9 mouse cellular contexts compared by ENCODE assay signal in genomic region chr14:116924266-116924665, GRCm38 (mm10). TPM values are rescaled to one million over a fixed set of nuclear protein-coding genes. Genes with fewer than 3 reads are reported as not detected.
DNase-seq lines count a peak whose midpoint lies in the region; ATAC-seq lines count a peak whose summit lies in the region.
"Had no signal": no experiment of that assay in that cellular context is flagged by ENCODE, and none has a peak within 500 bp of the region (broad histone marks: within the 10 kb centered on the region; RNA-seq: fewer than 3 reads in every experiment).

No protein-coding gene starts in this region.

- H3K9me3 ChIP-seq in heart, embryonic 11.5 days (replicated peaks; ENCODE audit: control insufficient read depth, low read length), result no peaks in the 10 kb centered on the region
- H3K9me3 ChIP-seq in forebrain, embryonic 14.5 days (replicated peaks; ENCODE audit: control insufficient read depth, low read length), result no peaks in the 10 kb centered on the region
- no peaks in the 10 kb centered on the region for H3K9me3 ChIP-seq in limb, embryonic 13.5 days
- H3K9me3 ChIP-seq: liver, embryonic 13.5 days had no signal

- H3K4me2 ChIP-seq in heart, embryonic 11.5 days, result peak overlapping the region; percentile 99; the same call in 1 of the 2 replicates
- peak overlapping the region; percentile 87 for H3K4me2 ChIP-seq in forebrain, embryonic 14.5 days (ENCODE audit: low read length)
- H3K4me2 ChIP-seq in limb, embryonic 13.5 days (replicated peaks), result peak overlapping the region; percentile 72
- H3K4me2 ChIP-seq: liver, embryonic 13.5 days had no signal

- no peaks in the 10 kb centered on the region for H3K4me1 ChIP-seq in heart, embryonic 11.5 days (ENCODE audit: control insufficient read depth, insufficient read depth, low read length)
- H3K4me1 ChIP-seq in forebrain, embryonic 14.5 days (ENCODE audit: control insufficient read depth, insufficient read depth, low read length), result peaks cover 19% of the 10 kb centered on the region
- peaks cover 23% of the 10 kb centered on the region for H3K4me1 ChIP-seq in limb, embryonic 13.5 days
- H3K4me1 ChIP-seq: liver, embryonic 13.5 days had no signal

- H3K9ac ChIP-seq in heart, embryonic 11.5 days (ENCODE audit: low read depth, low read length), result 0 out of 2 replicates have a peak overlapping the region, but pooled peaks have one; percentile 5
- H3K9ac ChIP-seq in forebrain, embryonic 14.5 days (ENCODE audit: low read length), result no peak overlapping the region
- H3K9ac ChIP-seq in limb, embryonic 13.5 days, result no peak overlapping the region
- H3K9ac ChIP-seq: liver, embryonic 13.5 days had no signal

- DNase-seq in heart, postnatal 4 days, result no peak
- peak; percentile 11 for DNase-seq in 3T3-L1 (ENCODE audit: low read depth, low spot score)
- DNase-seq in forebrain, embryonic 14.5 days (ENCODE audit: low spot score), result no peak
- no peak for DNase-seq in layer of hippocampus, postnatal 14 days (ENCODE audit: low spot score in 2 of 2)
- DNase-seq in adrenal gland, adult 18-20 months (ENCODE audit: low spot score in 2 of 2), result no peak
- DNase-seq in thymus, postnatal 14 days, result no peak

- ATAC-seq in heart, embryonic 11.5 days (replicated peaks; ENCODE audit: insufficient number of reproducible peaks, low FRiP score, low TSS enrichment), result no peak
- no peak for ATAC-seq in forebrain, embryonic 14.5 days
- no peak for ATAC-seq in limb, embryonic 13.5 days (ENCODE audit: low FRiP score, low read depth)

- H3K27ac ChIP-seq in heart, embryonic 11.5 days (ENCODE audit: low read depth, low read length), result no peak overlapping the region
- no peak overlapping the region for H3K27ac ChIP-seq in forebrain, embryonic 14.5 days (ENCODE audit: low read depth, low read length)
- no peak overlapping the region for H3K27ac ChIP-seq in limb, embryonic 13.5 days
- H3K27ac ChIP-seq: liver, embryonic 13.5 days had no signal

- WGBS in heart, embryonic 11.5 days (ENCODE audit: insufficient replicate concordance), result 49% methylated on average over 2 of the region's 2 CpGs
- WGBS in forebrain, embryonic 14.5 days, result 20% methylated on average over 2 of the region's 2 CpGs
- 24% methylated on average over 2 of the region's 2 CpGs for WGBS in limb, embryonic 13.5 days

- H3K36me3 ChIP-seq in heart, embryonic 11.5 days (ENCODE audit: control insufficient read depth, insufficient read depth, low read length), result no peaks in the 10 kb centered on the region
- no peaks in the 10 kb centered on the region for H3K36me3 ChIP-seq in forebrain, embryonic 14.5 days (ENCODE audit: control insufficient read depth, insufficient read depth, low read length)
- H3K36me3 ChIP-seq in limb, embryonic 13.5 days, result no peaks in the 10 kb centered on the region
- H3K36me3 ChIP-seq: liver, embryonic 13.5 days had no signal

- no peaks in the 10 kb centered on the region for H3K27me3 ChIP-seq in heart, embryonic 11.5 days (ENCODE audit: control insufficient read depth, insufficient read depth, low read length)
- H3K27me3 ChIP-seq in forebrain, embryonic 14.5 days (replicated peaks; ENCODE audit: control insufficient read depth, insufficient read depth, low read length), result no peaks in the 10 kb centered on the region
- no peaks in the 10 kb centered on the region for H3K27me3 ChIP-seq in limb, embryonic 13.5 days

- no peak overlapping the region for H3K4me3 ChIP-seq in heart, embryonic 11.5 days (ENCODE audit: low read depth, low read length)
- H3K4me3 ChIP-seq in forebrain, embryonic 14.5 days (ENCODE audit: low read depth, low read length), result no peak overlapping the region
- peak overlapping the region; percentile 88; the same call in 1 of the 2 replicates for H3K4me3 ChIP-seq in limb, embryonic 13.5 days

RNA-seq across cellular contexts. Expression of gene Gpc6, which starts 0.8 kb away (rescaled TPM):
- polyA plus RNA-seq in heart, embryonic 11.5 days (2014; fragmentation: Nextera tagmentation; extraction: Ambion mirVana), result 12.7 and 14.3 TPM in 2 replicates
- total RNA-seq in heart, postnatal 4 days (2021), result 10 to 100 TPM; 35.6 to 41.2 TPM
- polyA plus RNA-seq in forebrain, embryonic 14.5 days (2014; fragmentation: Nextera tagmentation; extraction: Ambion mirVana), result 9.0 and 12.1 TPM in 2 replicates
- polyA plus RNA-seq in limb, embryonic 13.5 days (2015; fragmentation: Nextera tagmentation; extraction: Ambion mirVana), result 58.4 and 59.6 TPM in 2 replicates
- total RNA-seq in layer of hippocampus, postnatal 14 days (2021), result 10 to 100 TPM; 13.6 to 14.7 TPM
- 1 to 10 TPM; 9.2 to 9.8 TPM for total RNA-seq in adrenal gland, adult 18-20 months (2021)
